Mouse (Mus musculus) embryonic fibroblast, embryonic 13.5 days (primary cell): Measurements from ENCODE around the gene Adgre5.

ENCODE experiments used
- CTCF ChIP-seq: IDR thresholded peaks from 2 replicates; pipeline ENCODE4 v1.5.1; 2011; ENCODE audit warnings: mild to moderate bottlenecking, control low read depth, low read length, moderate library complexity, borderline replicate concordance; ENCODE audit not compliant: insufficient read depth
- POLR2A ChIP-seq: IDR thresholded peaks from 2 replicates; pipeline ENCODE4 v1.6.1; 2011; ENCODE audit warnings: low read depth, mild to moderate bottlenecking, control low read depth, low read length, moderate library complexity

DNA sequence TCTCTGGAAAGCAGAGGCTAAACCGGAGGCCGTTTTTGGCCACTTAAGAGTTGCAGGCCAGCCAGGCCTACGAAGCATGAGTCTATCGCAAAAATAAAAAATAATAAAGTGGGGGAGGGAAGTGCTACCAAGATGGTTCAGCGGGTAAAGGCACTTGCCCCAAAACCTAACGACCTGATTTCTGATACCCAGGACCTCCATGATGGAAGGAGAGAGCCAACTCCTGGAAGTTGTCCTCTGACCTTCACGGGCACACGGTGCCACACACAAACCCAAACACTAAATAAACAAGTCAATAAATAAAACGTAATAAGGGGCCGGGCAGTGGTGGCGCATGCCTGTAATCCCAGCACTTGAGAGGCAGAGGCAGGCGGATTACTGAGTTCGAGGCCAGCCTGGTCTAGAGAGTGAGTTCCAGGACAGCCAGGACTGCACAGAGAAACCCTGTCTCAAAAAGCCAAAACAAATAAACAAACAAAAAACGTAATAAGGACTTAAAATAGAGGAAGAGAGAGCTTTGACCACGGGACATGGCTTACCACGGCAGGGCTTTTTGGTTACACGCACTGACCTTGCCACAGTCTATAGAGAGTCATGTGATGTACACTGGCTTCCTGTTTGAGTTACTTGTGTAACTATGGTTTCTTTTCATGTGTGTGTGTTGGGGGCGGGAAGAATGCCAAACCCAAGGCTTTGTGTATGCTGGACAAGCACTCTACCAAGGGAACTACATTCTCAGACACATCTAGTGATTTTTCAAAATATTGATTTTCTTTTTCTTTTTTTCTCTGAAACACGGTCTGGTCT, 926 bp upstream of the Adgre5 start:
- TF ChIP-seq CTCF (no peak), POLR2A (no peak)
